Mouse (Mus musculus) layer of hippocampus, adult 8-10 months (tissue): ENCODE data around the gene Fam107b. TPM values are rescaled to one million over a fixed set of nuclear protein-coding genes. Genes with fewer than 3 reads are reported as not detected.
A peak's percentile ranks its signal among the peaks of the same experiment; 100 is the strongest.

Experiments used
- DNase-seq, 2 experiments: peaks; one replicate each; pipeline ENCODE4 v3.0.0; 2022; ENCODE audit warnings: low spot score in 2 of 2
- total RNA-seq, 4 experiments: library from RNA; stranded (reverse); gene quantifications; 2 replicates each; pipeline ENCODE4 v1.2.4; 2022

Fam107b gene
- total RNA-seq, 4 experiments from 2014 or later = 11.5 to 17.4 (median 13.9) TPM

DNA sequence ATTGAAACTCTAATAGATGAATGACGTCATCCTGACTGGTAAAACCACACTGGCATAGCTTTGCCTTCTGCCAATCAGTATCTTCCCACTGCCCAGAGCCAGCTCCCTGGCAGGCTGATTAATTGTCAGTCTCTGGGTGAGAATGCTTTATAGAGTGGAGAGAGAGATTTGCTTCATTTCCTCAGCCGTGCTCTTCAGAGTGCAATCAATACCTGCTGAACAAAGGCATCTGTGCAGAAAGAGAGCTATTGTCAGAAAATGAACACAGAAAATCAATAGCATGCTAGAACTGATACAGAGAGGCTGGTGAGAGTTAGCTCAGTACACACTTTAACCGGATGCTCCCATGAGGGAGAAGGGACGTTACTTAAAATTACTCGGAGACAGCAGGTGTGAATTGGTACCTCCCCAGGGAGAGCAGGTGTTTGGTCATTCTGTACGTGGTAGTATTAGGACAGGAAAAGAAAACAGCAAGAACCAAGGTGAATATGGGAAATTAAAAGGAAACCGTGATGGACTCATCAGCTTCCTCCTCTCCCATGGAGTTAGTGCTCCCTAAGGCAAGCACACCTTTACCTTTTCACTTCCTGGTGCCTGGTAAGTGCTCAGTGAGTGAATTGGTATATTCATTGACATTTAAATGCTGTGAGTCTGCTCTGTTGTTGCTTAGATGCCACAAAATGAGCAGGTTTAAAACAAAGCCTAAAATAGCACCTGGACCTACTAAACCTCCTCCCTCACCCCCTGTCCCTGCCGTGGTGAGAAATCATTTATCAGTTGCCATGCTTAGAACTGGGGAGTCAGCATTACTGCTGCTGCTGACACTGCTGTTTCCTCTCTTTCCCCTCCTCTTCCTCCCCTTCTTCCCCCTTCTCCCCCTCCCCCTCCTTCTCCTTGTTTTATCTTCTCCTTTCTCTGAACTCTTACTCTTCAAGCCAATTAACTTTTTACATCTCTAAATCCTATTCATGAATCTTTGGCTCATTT lies 38.9 kb downstream of the Fam107b start:
- DNase-seq = no peak

DNA sequence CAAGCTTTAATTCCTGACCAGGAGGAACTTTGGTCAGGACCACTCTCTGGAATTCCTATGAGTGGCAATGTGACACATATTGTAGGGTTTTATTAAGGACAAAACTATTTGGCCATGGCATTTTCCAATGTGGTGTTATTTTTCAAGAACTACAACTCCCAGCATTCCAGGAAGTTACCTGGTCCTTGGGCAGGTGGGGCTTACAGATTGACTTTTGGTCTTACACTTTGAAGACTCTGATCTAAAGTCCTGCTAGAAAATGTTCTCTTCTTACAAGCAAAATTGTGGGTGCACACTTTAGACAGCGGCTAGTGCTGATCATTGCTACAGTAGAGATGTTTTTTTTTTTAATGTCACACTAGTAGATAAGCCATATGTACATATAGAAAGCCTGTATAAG lies 48.2 kb downstream of the Fam107b start:
- no peak for DNase-seq

DNA sequence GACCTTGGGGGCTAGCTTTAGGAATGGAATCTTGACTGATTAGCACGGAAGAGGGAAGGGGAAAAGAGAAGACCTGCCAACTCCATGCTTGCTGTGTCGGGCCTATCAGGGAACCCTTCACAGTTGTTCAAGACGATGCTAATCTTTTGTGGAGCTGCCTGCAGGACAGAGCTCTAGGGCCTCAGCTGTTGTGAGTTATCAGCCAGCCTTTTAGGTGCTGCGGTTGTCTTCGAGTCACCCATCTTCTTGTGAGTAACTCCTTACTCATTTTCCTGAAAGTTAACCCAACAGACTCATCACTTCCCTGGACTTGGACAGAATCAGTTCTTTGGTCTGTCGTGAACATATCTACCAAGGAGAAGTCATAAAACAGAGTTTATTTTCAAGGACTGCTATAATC lies 51.3 kb downstream of the Fam107b start:
- no peak for DNase-seq

DNA sequence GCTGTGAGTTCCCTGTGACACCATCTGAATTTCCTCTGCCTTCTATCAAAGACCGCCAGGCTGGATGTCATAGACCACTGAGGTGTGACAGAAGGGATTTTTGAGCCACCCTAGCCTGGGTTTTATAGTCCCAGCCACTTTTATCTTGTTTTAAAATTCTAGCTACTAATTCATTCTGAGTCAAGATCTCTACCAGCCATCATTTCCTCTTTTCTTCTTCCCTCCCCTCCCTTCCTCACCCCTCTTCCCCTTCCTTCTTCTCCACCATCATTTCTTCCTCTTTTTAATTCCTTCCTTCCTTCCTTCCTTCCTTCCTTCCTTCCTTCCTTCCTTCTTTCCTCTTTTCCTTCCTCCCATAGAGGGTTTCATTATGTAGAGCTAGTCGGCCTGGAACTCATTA lies 51.9 kb downstream of the Fam107b start:
- DNase-seq = no peak

DNA sequence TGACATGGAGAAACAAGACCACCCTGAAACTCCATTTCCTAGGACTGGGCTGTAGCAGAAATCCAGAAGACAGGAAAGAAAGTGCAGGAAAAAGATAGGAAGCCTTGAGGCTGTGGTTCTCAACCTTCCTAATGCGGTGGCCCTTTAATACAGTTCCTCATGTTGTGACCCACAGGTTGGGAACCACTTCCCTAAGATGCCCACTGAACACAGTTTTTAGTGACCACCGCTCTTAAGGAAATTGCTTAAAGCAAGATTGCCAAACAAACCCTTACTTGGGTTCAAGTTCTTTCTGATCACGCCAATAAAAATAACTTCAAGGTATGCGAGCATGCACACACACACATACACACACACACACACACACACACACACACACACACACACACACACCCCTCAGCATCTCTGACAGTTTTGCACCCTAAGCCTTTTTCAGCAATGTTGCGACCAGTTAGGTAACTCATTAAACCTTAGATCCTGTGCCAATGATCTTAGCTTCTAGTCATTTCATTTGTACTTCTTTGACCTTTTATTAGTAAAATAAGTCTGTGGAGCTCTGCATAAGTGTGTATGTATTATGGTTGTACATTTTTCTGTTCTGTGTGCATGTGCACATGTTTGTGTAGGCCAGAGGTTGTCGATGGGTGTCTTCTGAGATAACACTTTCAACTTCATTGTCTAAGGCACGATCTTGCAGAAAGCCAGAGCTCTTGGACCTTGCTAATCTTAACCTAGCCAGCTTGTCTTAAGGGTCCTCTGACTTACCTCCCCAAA lies 53.1 kb downstream of the Fam107b start:
- DNase-seq = no peak

DNA sequence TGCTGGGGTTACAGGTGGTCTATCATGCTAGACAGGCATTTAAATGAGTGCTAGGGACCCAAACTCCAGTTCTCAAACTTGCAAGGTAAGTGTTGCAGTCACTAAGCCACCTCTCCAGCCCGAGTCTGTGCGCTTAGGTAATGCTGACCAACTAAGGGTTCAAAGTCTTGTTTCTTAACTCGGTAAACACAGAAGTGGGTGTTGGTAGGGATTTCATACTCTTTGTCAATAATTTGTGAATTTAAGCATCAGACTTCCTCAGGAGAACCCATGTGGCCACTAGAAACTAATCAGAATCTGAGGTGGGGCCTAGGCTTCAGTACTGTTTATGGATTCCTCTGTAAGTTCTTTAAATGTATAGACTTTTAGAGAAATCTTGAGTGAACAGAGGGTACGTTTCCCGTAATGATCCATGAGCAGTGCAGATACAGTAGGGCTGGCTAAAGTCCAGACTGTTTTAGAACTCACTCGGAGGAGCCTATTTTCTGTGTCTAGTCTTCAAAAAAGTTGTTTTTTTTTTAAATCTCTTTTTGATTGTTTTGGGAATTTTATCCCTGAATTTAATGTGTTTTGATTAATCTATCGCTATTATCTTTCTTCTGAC lies 53.8 kb downstream of the Fam107b start:
- no peak for DNase-seq

DNA sequence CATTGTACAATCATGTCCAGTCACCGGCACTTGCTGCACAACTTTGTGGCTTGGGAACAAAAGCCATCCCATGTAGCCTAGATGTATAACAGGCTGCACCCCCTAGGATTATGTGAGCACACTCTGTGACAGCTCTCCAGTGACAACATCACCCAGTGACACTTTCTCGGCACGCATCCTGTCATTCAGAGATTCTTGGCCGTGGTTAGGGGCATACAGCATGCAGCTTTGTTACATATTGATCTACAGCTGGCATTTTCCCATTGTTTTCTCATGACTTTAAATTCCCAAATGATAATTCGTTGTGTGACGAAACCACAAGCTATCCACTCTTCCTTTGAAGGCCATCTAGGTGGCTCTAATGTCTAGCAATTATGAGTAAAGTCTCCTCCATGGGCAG lies 58.8 kb downstream of the Fam107b start:
- DNase-seq = no peak

DNA sequence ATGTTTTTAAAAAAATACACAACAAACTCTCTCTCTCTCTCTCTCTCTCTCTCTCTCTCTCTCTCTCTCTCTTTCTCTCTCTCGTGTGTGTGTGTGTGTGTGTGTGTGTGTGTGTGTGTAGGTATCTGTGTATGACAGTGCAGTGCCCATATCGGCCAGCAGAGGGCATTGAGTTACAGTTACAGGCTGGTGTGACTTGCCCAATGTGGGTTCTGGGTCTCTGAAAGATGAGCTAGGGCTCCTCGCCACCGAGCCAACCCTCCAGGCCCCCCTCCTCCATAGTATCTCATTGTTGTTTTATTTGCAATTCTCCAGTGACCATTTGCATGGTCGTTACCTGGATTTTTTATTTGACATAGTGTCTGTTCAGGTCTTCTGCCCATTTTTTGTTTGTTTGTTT lies 59.5 kb downstream of the Fam107b start:
- no peak for DNase-seq

DNA sequence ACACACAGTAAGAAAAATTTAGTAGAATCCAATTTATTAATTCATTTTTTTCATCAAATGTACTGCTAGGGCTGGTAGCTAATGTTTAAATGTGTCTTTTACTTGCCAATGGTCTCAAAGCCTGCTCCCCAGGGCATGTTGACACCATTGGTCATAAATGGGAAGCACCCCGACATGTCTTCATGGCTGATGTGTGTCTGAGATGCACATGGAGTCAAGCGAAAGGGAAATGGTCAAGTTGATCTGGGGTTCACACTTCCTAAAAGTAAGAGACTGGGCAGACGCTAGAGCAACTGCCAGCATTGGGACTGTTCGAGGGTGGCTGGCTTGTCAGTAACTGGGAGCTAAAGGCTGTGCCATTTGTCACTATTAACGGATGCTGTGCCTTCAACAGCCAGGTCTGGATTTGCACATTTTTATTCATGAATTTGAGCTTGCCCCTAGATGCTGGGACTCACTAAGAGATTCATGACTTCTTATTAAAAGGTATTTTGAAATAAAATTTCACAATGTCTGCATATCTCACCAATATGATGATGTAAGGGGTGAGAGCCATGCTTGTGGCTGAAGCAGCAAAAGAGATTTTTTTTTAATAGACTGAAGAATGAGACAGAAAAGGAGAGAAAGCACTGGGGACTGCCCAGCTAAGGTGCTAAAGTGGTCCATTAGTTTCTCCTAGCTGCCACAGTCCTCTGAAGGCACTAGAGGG lies 60.6 kb downstream of the Fam107b start:
- no peak for DNase-seq

DNA sequence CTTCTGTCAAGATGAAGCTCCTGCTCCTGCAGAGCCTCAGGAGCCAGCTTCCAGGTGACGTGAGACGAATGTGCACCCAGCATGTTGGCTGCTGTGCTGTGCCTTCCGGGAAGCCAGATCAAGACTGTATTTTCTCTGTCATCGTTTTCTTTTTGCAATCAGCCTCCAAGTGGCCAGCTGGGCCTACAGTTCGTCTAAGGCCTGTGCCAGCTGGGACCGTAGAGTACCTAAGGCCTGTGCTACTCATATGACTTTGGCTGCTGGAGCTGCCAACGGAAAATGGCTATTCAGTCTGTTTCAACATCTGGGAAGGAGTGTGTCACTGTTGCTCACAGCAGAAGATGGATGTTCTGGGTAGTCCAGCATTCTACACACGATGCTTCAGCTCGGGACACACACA lies 62.8 kb downstream of the Fam107b start:
- DNase-seq = peak in 1 of 2 experiments; percentile 11

DNA sequence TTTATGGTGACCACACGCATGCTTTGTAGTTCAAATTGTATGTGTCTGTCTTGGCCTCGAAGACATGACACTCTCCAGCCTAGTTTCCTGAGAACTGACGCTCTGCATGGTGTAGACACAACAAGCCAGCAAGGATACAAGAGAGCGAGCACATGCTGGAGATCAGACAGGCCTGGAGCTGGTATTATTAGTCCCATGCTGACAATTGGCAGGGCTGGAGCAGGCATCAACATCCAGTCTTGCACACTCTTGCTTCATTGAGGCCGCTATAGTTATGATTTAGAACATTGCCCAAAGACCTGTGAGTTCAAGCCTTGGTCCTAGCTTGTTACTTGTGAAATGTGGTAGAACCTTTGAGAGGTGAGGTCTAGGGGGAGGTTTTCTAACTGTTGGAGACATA lies 66.5 kb downstream of the Fam107b start:
- no peak for DNase-seq

DNA sequence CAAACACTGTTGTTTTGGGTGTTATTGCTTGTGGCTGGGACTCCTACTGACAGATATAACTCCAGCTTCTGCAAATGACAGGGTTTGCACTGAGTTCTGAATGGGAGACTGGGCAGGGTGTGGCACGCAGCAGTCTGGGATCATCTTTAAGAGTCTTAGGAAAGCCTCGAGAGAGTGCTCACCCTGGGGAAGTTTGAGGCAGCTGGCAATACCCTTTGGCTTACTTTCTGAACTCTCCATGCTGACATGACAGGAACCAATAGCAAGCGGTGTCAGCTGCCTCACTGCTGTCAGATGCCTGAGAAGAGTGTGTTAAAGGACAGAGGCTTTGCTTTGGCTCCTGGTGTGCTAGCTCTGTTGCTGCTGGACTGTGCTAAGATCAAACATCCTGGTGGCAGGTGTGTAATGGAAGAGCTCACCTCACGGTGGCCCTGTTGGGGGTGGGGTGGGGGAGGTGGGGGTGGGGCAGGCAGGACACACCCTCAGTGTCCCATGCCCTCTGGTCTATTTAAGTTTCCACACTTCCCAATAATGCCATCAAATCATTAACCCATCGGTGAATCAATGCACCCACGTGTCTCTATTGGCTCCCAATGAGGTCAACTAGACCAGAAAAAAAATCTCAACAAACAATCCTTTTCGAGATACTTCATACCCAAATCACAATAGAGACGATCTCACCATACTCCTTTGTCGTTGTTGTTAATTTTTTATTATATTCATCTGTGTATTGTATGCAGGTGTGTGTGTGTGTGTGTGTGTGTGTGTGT lies 70.9 kb downstream of the Fam107b start:
- no peak for DNase-seq

DNA sequence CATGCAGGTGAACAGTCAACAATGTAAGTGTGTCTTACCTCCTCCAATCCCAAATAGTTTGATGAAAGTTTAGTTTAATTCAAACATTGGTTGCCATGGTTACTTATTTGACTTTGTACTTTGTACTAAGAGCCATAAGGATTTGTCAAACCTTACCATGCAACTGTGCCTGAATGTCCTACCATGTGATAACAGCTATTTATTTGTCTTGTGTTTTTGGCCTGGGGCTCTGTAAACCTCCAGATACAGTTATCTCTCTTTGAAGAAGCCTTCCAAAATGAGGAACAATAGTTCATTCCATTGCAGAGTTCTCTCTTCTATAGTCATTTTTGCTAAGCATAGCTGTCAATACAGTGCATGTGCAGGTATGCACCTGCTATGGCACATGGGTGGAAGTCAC lies 72.7 kb downstream of the Fam107b start:
- DNase-seq = no peak

DNA sequence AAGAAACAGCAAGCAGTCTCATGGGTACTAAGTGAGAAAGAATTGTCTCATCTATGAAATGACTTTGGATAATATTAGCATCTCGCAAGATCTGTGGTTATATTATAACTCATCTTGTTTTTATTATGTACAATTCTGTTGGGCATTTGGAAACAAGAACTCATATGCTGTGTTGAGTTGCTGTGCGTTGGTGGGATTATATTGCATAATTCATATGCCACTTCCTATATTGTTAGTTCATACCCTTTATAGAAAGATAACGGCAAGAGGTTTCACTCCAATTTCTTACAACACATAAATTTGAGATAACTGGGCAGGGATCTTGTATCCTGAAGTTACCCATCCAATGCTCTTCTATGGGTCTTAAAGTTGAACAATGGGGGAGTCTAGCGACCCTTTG lies 75.5 kb downstream of the Fam107b start:
- no peak for DNase-seq

DNA sequence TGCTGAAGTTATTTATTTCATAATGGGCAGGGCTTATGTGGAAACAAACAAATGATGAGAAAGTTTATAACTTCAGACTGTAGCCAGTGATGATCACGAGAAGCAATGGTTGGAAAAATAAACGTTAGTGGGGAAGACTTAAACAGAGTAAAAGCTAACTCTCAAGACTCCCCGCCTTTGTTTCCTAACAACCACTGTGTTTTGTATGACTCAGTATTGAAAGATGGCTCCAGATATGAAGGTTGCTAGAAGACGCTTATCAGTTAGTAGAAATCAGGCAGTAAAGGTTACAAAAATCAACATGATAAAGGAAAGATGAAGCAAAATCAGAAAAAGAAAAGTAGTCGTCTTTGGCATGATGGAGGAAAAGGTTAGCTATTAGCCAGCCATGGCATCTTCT lies 78.9 kb downstream of the Fam107b start:
- DNase-seq = no peak

DNA sequence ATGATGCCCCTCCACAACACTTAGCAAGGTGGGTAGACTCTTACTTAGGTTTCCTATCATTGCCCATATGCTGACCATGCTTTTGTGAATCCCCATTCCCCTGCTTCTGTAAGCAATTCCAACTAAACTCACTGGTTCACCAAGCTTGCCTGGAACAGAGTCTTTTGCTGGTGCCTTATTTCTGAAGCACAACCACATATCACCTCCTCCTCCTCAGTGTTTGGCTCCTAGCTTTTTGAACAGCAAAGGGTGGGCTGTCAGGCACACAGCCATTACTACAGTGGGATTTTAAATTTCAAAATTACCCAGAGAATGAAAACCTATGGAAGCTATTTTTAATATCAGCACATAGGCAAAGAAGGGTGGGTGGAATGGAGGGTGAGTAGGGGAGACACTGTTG lies 84.3 kb downstream of the Fam107b start:
- no peak for DNase-seq

DNA sequence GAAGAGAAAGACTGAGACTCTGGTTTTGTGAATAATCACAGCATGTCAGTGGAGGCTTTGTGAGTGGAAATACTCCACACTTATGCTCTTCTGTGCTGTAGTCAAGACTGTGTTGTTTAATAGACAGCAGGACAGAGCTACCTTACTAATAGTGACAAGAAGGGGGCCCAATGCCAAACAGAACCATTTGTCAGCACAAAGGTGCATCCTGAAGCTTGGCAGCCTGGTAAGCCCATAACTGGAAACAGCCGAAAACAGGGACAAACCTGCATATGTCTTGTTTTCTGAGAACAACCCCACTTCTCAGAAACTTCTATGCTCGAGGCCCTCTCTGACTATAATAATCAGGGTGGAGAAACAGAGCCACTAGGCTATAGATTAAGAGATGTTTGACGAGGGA lies 85.8 kb downstream of the Fam107b start:
- no peak for DNase-seq

DNA sequence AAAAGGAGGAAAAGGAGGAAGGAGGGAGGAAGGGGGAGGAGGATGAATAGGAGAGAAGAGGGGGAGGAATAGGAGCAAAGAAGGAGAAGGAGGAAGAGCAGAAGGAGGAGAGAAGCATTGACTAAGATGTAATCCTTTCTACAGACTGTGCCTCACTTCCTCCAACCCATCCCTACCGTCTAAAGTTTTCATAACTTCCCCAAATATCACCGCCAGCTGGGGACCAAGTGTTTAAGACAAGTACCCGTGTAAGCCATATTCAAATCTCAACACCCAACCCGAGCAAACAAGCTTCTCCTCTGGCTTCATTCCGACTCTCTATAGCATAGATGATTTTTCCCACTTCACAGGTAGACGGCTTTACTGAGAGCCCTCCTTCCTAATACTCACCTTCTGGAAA lies 86.5 kb downstream of the Fam107b start:
- DNase-seq = no peak

DNA sequence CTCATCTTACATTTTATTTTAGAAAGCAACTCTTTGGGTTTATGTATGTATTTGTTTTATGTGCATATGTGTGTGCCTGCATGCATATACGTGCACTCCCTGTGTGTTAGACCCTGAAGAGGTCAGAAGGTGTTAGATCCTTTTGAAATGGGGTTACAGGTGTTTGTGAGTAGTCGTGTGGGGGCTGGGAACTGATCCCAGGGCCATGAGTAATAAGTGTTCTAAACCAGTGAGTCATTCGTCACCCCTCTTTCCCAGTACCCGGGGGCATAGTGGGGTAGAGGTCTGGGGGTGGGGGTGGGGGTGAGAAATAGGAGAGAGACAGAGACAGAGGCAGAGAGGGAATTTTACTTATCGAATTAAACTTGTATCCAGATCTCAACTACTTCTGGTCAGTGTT lies 87.1 kb downstream of the Fam107b start:
- DNase-seq = no peak

DNA sequence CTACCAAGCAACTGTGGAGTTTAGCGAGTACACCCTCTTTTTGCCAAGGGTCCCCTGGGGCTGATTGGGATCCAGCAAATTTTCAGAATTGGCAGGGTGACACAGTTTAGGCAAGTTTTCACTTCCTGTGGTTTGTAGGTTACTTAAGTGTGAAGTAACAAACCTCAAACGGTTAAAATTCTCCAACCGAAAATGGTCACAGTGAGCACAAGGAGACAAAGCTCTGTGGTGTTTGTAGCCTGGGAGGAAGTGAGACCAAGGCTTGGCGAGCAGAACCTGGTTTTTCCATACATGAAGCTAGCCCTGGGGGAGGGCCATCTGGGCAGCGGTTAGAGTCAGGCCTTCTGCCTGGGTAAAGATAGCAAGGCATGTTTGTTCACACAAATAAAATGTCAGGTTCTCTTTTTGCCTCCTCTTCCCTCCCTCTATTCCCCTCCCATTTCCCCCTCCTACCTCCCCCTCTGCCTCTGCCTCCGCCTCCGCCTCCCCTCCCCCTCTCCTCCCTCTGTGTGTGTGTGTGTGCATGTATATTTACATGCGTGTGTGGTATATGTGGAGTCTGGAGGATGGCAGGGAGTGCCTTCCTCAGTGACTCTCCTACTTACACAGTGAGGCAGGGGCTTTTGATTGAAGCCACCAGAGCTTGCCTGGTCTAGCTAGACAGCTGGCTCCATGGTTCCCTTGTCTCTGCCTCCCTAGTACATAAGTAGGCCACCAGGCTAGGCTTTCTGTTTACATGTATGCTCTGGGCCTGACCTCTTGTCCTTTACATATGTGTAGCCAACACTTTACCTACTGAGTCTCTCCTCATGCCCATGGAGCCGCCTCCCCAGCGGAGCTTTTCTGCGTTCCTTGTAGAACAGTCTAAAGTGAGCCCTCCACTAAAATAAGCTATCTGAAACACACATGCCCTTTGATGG lies 87.8 kb downstream of the Fam107b start:
- DNase-seq = no peak
